Mouse (Mus musculus): ENCODE results near the gene Kcnk5.

The Kcnk5 gene

DNA sequence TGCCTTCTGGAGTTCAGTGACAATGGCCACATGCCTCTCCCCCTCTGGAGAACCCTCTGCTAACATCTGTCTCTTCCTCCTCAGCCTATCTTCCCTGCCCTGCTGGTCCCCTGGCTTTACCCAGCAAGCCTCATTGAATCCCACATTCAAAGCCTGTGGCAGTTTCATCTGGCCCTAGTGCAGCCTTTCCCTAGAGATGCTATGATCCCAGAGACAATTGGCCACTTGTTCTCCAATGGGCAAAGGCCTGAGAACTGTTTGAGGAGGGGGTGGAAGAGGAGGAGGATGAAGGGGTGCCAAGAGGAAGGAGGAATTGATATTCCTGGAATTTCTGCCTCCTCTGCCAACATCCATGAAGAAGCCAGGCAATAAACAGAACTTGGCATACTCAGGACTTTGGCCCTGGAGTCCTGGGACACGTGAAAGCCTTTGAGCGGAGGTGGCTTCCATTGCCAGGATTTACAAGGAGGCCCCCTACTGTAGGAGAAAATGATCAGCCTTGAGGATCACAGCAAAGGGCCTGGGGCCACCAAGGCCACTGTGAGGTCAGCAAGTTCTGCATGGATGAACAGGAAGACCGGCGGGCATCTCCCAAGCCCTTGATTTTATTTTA, 11.6 kb upstream of the Kcnk5 start:
- no peak for DNase-seq

- DNase-seq: no peak
These were observed 9.6 kb upstream of the Kcnk5 start for GRCm38 (mm10) chr14:20191136-20191735.

DNA sequence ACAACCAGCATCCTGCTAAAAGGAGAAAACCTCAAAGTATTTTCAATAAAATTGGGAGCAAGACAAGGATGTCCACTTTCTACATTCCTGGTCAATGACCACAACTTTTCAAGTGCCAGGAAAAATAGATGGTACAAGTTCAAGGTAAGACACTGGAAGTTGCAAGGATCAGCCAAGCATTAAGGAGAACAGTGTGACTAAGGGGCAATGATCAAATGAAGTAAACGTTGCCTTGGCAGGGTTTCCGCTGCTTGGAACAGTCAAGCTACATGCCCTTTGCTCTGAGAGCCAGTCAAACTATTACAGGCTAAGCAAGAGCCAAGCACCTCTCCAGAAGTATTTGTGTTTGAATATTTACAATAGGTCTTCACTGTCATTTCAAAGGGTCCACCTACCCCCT, 8.1 kb upstream of the Kcnk5 start:
- no peak for DNase-seq

GRCm38 (mm10) chr14:20185426-20185825, 3.8 kb upstream of the Kcnk5 start:
- no peak for DNase-seq

DNA sequence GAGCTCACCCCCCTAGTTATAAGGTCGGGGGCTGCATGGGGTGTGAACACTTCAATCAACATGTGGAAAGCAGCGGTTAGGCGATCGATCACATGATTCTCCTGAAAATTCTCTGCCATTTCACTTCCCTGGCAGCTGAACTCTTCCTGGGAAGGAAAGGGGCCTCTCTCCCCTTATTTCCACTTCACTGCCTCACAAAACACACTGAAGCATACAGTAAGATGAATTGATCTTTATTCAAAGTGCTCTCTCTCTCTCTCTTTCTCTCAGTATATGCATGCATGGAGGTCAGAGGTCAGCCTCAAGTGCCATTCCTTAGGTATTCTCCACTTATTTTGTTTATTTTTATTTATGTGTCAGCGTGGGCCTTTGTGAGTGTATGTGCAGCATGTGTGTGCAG, 2.1 kb upstream of the Kcnk5 start:
- no peak for DNase-seq

- DNase-seq: no peak
These were observed 987 bp upstream of the Kcnk5 start for GRCm38 (mm10) chr14:20182596-20182995.

- DNase-seq: no peak
These were observed 852 bp downstream of the Kcnk5 start for GRCm38 (mm10) chr14:20180751-20181162.

GRCm38 (mm10) chr14:20180304-20180703, 1.3 kb downstream of the Kcnk5 start:
- DNase-seq: no peak

DNA sequence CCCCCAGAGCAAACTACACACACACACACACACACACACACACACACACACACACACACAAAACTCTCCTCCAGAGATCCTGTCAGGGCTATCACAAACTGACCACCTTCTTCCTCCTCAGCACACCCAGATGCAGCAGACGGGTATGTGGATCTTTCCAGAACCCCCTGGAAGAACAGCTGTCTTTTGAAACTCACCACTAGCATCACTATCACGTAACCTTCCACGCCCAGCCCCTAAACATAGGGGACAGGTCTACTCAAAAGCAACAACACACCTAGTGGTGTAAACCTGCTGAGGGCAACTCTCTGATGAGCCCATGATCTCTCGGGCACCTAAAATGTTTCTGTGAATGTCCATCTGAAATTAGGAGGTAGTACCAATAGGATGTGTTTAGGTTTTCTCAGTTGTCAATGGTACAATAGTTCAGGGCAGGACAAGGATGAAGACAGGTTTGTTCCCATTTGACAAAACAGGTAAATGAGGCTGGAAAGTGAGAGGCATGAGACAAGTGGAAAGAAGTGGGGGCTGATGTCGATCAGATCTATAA, 1.8 kb downstream of the Kcnk5 start:
- no peak for DNase-seq

- no peak for DNase-seq
These were observed 2.5 kb downstream of the Kcnk5 start for GRCm38 (mm10) chr14:20179080-20179479.

- no peak for DNase-seq
These were observed 3.0 kb downstream of the Kcnk5 start for GRCm38 (mm10) chr14:20178593-20178992.

DNA sequence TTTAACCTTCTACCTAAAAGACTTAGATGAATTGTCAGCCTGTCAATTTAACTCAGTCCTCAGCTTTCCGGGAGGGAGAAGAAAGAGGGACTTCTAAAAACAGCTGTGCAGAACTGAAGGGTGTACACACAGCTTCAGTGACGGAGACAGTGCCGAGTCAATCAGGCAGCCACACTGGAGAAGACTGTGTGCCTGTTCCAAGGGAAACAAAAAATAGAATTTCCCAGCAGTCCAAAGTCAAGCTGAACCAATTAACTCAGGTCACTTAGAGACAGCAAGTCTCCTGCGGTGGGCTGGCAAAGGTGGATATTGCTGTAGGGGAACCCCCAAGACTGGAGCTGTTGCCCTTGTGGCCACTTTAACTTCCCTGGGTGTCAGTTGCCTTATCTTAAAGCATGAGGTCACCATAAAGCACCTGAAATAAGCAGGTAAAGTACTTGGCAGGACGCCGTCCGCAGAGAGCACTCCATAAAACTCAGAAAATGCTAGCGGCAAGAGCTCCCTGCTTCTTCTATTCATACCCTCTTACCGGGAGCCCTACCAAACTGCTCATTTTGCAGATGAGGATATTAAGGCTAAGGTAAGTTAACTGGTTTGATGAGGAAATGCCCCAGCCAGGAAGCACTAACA, 4.0 kb downstream of the Kcnk5 start:
- DNase-seq: no peak

- DNase-seq: no peak
These were observed 5.9 kb downstream of the Kcnk5 start for GRCm38 (mm10) chr14:20175705-20176104.

DNA sequence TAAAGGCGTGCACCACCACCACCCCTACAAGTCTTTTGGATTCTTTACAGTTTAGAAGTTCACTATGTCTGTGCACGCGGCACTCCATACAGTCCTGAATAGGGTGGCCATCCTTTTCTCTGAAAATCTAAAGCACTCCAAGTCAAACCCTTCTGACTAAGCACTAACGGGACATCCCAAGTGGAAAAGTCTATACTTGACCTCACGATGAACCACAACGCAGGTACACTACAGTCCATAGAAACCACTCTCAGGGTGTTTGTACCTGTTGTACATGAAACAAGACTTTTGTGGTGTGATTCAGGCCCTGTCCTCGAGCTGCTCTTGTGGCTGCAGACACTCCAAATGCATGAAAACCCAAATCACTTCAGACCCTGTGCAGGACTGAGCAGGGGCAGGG, 6.5 kb downstream of the Kcnk5 start:
- DNase-seq: no peak

GRCm38 (mm10) chr14:20174696-20175095, 6.9 kb downstream of the Kcnk5 start:
- DNase-seq: no peak

DNA sequence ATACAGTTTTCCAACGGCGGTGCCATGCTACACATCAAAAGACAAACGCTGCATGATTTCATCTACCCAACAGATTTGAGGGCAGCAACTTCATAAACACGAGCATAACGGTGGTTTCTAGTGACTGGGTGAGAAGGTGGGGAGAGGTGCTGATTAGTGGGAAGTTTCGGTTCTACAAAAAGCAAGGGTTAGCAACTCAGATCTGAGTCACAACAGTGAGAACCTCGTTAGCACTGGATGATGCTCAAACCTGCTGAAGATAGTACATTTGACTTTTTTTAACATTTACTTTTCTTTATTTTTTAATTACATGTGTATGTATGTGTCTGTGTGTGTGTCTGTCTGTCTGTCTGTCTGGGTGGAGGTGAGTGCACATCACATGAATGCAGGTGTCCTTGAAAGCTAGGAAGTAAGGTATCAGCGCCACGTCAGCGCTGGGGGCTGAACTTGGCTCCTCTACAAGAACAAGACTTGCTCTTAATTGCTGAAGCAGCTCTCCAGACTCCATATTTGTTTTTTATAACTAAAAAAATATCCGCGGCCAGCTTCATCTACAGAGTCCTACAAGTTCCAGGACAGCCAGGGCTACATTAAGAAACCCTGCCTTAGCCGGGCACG, 7.6 kb downstream of the Kcnk5 start:
- no peak for DNase-seq

DNA sequence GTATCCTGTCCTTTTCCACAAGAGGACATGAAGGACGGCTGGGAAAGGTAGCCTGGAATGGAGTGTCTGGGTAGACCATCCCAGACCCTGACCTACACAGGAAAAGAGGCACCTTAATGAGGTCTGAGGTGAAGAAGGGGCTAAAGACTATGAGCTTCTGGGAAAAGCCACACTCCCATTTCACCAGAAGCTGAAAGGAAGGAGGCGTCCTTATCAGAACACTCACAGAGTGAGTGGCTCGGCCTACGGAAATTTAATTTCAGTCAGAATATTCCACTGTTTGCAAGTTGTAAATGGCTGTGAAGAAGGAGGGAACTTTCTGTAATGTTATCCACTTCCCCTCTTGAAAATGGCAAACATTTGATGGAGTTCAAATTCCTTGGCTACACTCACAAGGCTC, 8.7 kb downstream of the Kcnk5 start:
- DNase-seq: no peak

GRCm38 (mm10) chr14:20172509-20172908, 9.1 kb downstream of the Kcnk5 start:
- DNase-seq: no peak

DNA sequence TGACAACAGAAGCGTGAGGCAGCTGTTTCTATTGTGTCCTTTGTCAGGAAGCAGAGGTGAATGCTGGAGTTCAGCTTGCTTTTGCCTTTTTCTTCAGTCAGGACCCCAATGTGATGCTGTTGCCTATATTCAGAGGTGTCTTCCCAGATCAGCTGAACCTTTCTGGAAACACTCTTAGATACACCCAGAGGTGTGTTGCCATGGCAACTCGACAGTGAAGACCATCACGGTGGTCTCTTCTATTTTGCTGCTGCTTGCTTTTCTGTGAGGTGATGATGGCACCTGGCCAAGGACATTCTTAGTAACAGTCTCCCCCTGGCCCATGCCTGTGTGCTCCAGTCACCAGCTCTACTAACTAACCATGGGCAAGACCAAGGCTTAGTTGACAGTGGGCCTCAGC, 9.8 kb downstream of the Kcnk5 start:
- DNase-seq: no peak

GRCm38 (mm10) chr14:20169251-20169650, 12.4 kb downstream of the Kcnk5 start:
- no peak for DNase-seq

GRCm38 (mm10) chr14:20168478-20168877, 13.1 kb downstream of the Kcnk5 start:
- DNase-seq: no peak

- DNase-seq: no peak
These were observed 13.6 kb downstream of the Kcnk5 start for GRCm38 (mm10) chr14:20168054-20168453.

DNA sequence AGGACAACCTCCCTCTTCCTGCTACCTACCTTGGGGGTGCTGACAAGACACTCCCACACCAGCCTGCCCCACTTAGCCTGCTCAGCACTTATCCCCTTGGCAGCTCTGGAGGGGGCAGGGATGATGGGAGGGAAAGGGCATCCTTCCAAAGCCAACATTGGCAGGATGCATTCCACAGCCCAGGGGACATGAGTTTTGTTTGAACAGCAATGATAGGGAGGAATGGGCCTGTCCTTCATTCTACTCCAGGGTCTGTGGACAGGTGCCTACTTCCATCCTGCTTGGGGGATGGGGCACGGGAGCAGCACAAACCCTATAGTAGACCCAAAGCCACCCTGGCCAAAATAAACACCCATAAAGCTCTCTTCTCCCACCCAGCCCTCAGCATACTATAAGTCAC, 16.2 kb downstream of the Kcnk5 start:
- no peak for DNase-seq

GRCm38 (mm10) chr14:20164438-20164837, 17.2 kb downstream of the Kcnk5 start:
- no peak for DNase-seq

All from cerebellum, adult 8-10 months (tissue).